Mouse (Mus musculus) midbrain, embryonic 10.5 days (tissue): Measurements from ENCODE around the gene D230025D16Rik. TPM values are rescaled to one million over a fixed set of nuclear protein-coding genes. Genes with fewer than 3 reads are reported as not detected.
"Not testable (repeated sequence)": the region's sequence is repeated elsewhere in the genome, so short reads cannot be mapped to it uniquely, and the experiment has no call there.

Experiments
- DNase-seq: peaks from one replicate; pipeline ENCODE4 v3.0.0-alpha.2; 2017; ENCODE audit warnings: low spot score
- H3K27ac ChIP-seq: fragments of 300-500 bp; sonication (generic); replicated peaks from 2 replicates; pipeline ENCODE4 v1.5.1; 2016; ENCODE audit warnings: mild to moderate bottlenecking
- H3K27me3 ChIP-seq: fragments of 300-500 bp; sonication (generic); 2 replicates; pipeline ENCODE4 v1.6.1; 2016; ENCODE audit warnings: low read depth, mild to moderate bottlenecking; ENCODE audit not compliant: poor library complexity, severe bottlenecking
- H3K36me3 ChIP-seq: fragments of 300-500 bp; sonication (generic); 2 replicates; pipeline ENCODE4 v1.6.1; 2016; ENCODE audit warnings: mild to moderate bottlenecking, moderate library complexity
- H3K4me1 ChIP-seq: fragments of 300-500 bp; sonication (generic); 2 replicates; pipeline ENCODE4 v1.6.1; 2016
- H3K4me3 ChIP-seq: fragments of 300-500 bp; sonication (generic); 2 replicates; pipeline ENCODE4 v1.5.1; 2016; ENCODE audit warnings: mild to moderate bottlenecking, moderate library complexity
- H3K9me3 ChIP-seq: fragments of 300-500 bp; sonication (generic); replicated peaks from 2 replicates; pipeline ENCODE4 v1.6.1; 2016; ENCODE audit warnings: mild to moderate bottlenecking
- WGBS: fragments of 180-500 bp; shearing (Covaris S2); methylation state at CpG from one replicate; pipeline ENCODE4 v1.1.7; 2016; 5-methylcytosine and 5-hydroxymethylcytosine counted together
- polyA plus RNA-seq: library from polyadenylated mRNA; unstranded; fragments of >200 nt; fragmentation: Nextera tagmentation; extraction: Ambion mirVana; gene quantifications from 2 replicates; pipeline ENCODE4 v1.2.1, GENCODE M21; 2016

Gene D230025D16Rik
- polyA plus RNA-seq, 1 experiment from 2014 or later = 27.1 TPM

GRCm38 (mm10) chr8:105217926-105218522 lies 6.9 kb upstream of the D230025D16Rik start:
- Histone ChIP-seq H3K4me3 (no peak overlapping the region), H3K36me3 (peaks cover 33% of the 10 kb centered on the region), H3K27ac (no peak overlapping the region), H3K27me3 (no peaks in the 10 kb centered on the region), H3K9me3 (no peaks in the 10 kb centered on the region), H3K4me1 (no peaks in the 10 kb centered on the region)
- no peak for DNase-seq
- 82% methylated on average over 5 of the region's 5 CpGs for WGBS

GRCm38 (mm10) chr8:105223850-105224249 lies 1.1 kb upstream of the D230025D16Rik start:
- H3K4me3 ChIP-seq = no peak overlapping the region; the same call in 1 of the 2 replicates
- peaks cover 21% of the 10 kb centered on the region for H3K4me1 ChIP-seq
- 87% methylated on average over 7 of the region's 7 CpGs for WGBS

GRCm38 (mm10) chr8:105225272-105225593 lies 288 bp downstream of the D230025D16Rik start:
- Histone ChIP-seq H3K27me3 (no peaks in the 10 kb centered on the region), H3K4me1 (peaks cover 21% of the 10 kb centered on the region), H3K36me3 (no peaks in the 10 kb centered on the region), H3K9me3 (no peaks in the 10 kb centered on the region), H3K4me3 (peak overlapping the region; percentile 88), H3K27ac (peak overlapping the region; percentile 81)
- WGBS = under 1% methylated on average over 27 of the region's 27 CpGs
- no peak for DNase-seq

More at GRCm38 (mm10) chr8:105223850-105224249, 1.1 kb upstream of the D230025D16Rik start:
- Histone ChIP-seq H3K27me3 (no peaks in the 10 kb centered on the region), H3K27ac (no peak overlapping the region), H3K36me3 (no peaks in the 10 kb centered on the region), H3K9me3 (no peaks in the 10 kb centered on the region)
- DNase-seq = no peak

GRCm38 (mm10) chr8:105225917-105226316 lies 972 bp downstream of the D230025D16Rik start:
- 35% methylated on average over 6 of the region's 6 CpGs for WGBS
- no peaks in the 10 kb centered on the region for H3K27me3 ChIP-seq
- H3K27ac ChIP-seq = no peak overlapping the region
- no peak for DNase-seq
- peaks cover under 1% of the 10 kb centered on the region; the same call in 1 of the 2 replicates for H3K36me3 ChIP-seq
- no peaks in the 10 kb centered on the region for H3K9me3 ChIP-seq
- H3K4me3 ChIP-seq = peak overlapping the region; percentile 88
- peaks cover 21% of the 10 kb centered on the region for H3K4me1 ChIP-seq

GRCm38 (mm10) chr8:105231503-105232320 lies 6.8 kb downstream of the D230025D16Rik start:
- no peaks in the 10 kb centered on the region for H3K4me1 ChIP-seq
- DNase-seq = no peak
- H3K9me3 ChIP-seq = no peaks in the 10 kb centered on the region
- 87% methylated on average over 12 of the region's 12 CpGs for WGBS
- no peak overlapping the region for H3K4me3 ChIP-seq
- H3K27me3 ChIP-seq = no peaks in the 10 kb centered on the region
- peaks cover 31% of the 10 kb centered on the region for H3K36me3 ChIP-seq
- H3K27ac ChIP-seq = no peak overlapping the region

- peaks cover 32% of the 10 kb centered on the region for H3K36me3 ChIP-seq
- not testable (repeated sequence) for H3K27ac ChIP-seq, H3K4me3 ChIP-seq, DNase-seq, H3K9me3 ChIP-seq, H3K4me1 ChIP-seq, H3K27me3 ChIP-seq
- 94% methylated on average over 4 of the region's 4 CpGs for WGBS
Measured at GRCm38 (mm10) chr8:105232321-105232693, 7.4 kb downstream of the D230025D16Rik start.

GRCm38 (mm10) chr8:105233126-105233935 lies 8.4 kb downstream of the D230025D16Rik start:
- 77% methylated on average over 1 of the region's 1 CpGs for WGBS

GRCm38 (mm10) chr8:105235206-105235605 lies 10.3 kb downstream of the D230025D16Rik start:
- H3K4me3 ChIP-seq = no peak overlapping the region
- H3K36me3 ChIP-seq = peaks cover 60% of the 10 kb centered on the region
- H3K27ac ChIP-seq = no peak overlapping the region
- no peaks in the 10 kb centered on the region for H3K27me3 ChIP-seq
- no peaks in the 10 kb centered on the region for H3K4me1 ChIP-seq
- 89% methylated on average over 1 of the region's 1 CpGs for WGBS
- H3K9me3 ChIP-seq = no peaks in the 10 kb centered on the region
- no peak for DNase-seq

More at GRCm38 (mm10) chr8:105233126-105233935, 8.4 kb downstream of the D230025D16Rik start:
- Histone ChIP-seq H3K4me1 (no peaks in the 10 kb centered on the region), H3K36me3 (peaks cover 41% of the 10 kb centered on the region), H3K27me3 (no peaks in the 10 kb centered on the region), H3K4me3 (no peak overlapping the region), H3K9me3 (no peaks in the 10 kb centered on the region), H3K27ac (no peak overlapping the region)
- DNase-seq = no peak

- Histone ChIP-seq H3K9me3 (no peaks in the 10 kb centered on the region), H3K27me3 (no peaks in the 10 kb centered on the region), H3K4me1 (no peaks in the 10 kb centered on the region), H3K4me3 (no peak overlapping the region), H3K36me3 (peaks cover 74% of the 10 kb centered on the region), H3K27ac (no peak overlapping the region)
- no peak for DNase-seq
- WGBS = 92% methylated on average over 14 of the region's 14 CpGs
Measured at GRCm38 (mm10) chr8:105237442-105238142, 12.6 kb downstream of the D230025D16Rik start.

GRCm38 (mm10) chr8:105241016-105241415 lies 16.1 kb downstream of the D230025D16Rik start:
- 97% methylated on average over 7 of the region's 7 CpGs for WGBS
- peaks cover 72% of the 10 kb centered on the region for H3K36me3 ChIP-seq
- no peak for DNase-seq
- no peak overlapping the region for H3K4me3 ChIP-seq
- H3K27ac ChIP-seq = no peak overlapping the region
- no peaks in the 10 kb centered on the region for H3K9me3 ChIP-seq
- no peaks in the 10 kb centered on the region for H3K27me3 ChIP-seq
- no peaks in the 10 kb centered on the region for H3K4me1 ChIP-seq

GRCm38 (mm10) chr8:105251954-105252353 lies 27.0 kb downstream of the D230025D16Rik start:
- H3K27ac ChIP-seq = no peak overlapping the region
- H3K4me3 ChIP-seq = no peak overlapping the region
- H3K9me3 ChIP-seq = no peaks in the 10 kb centered on the region
- no peak for DNase-seq
- peaks cover 22% of the 10 kb centered on the region for H3K4me1 ChIP-seq
- WGBS = 89% methylated on average over 6 of the region's 6 CpGs
- peaks cover 65% of the 10 kb centered on the region for H3K36me3 ChIP-seq
- peaks cover 25% of the 10 kb centered on the region for H3K27me3 ChIP-seq
